Mouse (Mus musculus): ENCODE results near the gene D5Ertd579e. TPM values are rescaled to one million over a fixed set of nuclear protein-coding genes. Genes with fewer than 3 reads are reported as not detected.

Gene D5Ertd579e
- polyA plus RNA-seq, 1 experiment from 2014 or later: 30.2 TPM

DNA sequence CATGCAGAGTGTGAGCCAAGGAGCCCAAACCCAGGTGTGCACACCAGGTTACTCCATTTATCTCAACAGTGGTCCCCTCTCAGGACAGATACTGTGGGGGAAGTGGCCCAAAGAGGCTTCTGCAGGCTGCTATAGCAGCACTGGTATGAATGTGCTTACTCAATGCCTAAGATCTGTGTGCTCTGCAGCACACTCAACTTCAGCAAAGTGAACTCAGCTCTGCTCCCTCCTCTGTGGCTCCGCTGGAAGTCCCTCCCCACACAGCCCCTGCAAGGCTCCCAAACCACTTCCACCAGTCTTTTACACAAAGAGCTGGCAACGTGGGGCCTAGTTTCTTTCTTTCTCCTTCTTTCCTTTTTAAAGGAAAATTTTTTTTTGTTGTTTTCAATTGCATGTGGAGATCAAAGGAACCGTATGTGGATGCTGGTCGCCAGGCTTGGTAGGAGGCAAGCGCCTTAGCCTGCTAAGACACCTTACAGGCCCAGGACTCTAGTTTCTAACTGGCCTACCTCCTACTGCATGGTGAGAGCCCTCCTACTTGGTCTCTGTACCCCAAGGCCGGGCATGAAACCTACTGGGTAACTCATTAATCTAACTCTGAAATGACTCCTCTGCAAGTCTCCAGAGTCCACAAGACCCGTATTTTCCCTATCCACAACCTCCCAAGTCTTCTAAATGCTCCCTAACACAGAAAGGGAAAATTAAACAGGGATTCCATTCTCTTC lies 138.1 kb downstream of the D5Ertd579e start:
- ATAC-seq (no peak), DNase-seq (ENCODE audit: low spot score) (no peak)
- Histone ChIP-seq H3K4me2 (ENCODE audit: low read length) (no peak overlapping the region), H3K4me1 (ENCODE audit: control insufficient read depth, insufficient read depth, low read length) (0 out of 2 replicates have a peak, but pooled peaks cover 5% of the 10 kb centered on the region), H3K9ac (ENCODE audit: low read length) (no peak overlapping the region), H3K9me3 (replicated peaks; ENCODE audit: control insufficient read depth, low read length) (no peaks in the 10 kb centered on the region), H3K36me3 (ENCODE audit: control insufficient read depth, insufficient read depth, low read length) (no peaks in the 10 kb centered on the region), H3K27me3 (replicated peaks; ENCODE audit: control insufficient read depth, insufficient read depth, low read length) (no peaks in the 10 kb centered on the region), H3K4me3 (ENCODE audit: low read depth, low read length) (no peak overlapping the region), H3K27ac (ENCODE audit: low read depth, low read length) (no peak overlapping the region)
- WGBS: 34% methylated on average over 7 of the region's 7 CpGs

DNA sequence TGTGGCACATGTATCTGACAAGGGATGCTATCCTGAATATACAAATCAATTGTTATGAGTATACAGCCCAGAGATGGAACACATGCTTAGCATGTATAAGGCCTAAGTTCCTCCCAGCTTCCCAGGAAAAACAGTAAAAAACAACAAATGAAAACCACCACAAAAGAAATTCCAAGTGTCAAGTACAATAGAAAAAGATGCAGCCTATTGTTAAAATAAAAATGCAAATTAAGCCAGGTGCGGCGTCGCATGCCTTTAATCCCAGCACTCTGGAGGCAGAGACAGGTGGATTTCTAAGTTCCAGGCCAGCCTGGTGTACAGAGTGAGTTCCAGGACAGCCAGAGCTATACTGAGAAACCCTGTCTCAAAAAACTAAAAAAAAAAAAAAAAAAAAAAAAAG lies 138.9 kb downstream of the D5Ertd579e start:
- Histone ChIP-seq H3K9ac (ENCODE audit: low read length) (no peak overlapping the region), H3K36me3 (ENCODE audit: control insufficient read depth, insufficient read depth, low read length) (no peaks in the 10 kb centered on the region), H3K27me3 (replicated peaks; ENCODE audit: control insufficient read depth, insufficient read depth, low read length) (no peaks in the 10 kb centered on the region), H3K4me3 (ENCODE audit: low read depth, low read length) (no peak overlapping the region), H3K27ac (ENCODE audit: low read depth, low read length) (no peak overlapping the region), H3K4me2 (ENCODE audit: low read length) (no peak overlapping the region), H3K4me1 (ENCODE audit: control insufficient read depth, insufficient read depth, low read length) (0 out of 2 replicates have a peak, but pooled peaks cover 5% of the 10 kb centered on the region), H3K9me3 (replicated peaks; ENCODE audit: control insufficient read depth, low read length) (no peaks in the 10 kb centered on the region)
- DNase-seq (ENCODE audit: low spot score) (no peak), ATAC-seq (no peak)
- 67% methylated on average over 3 of the region's 3 CpGs for WGBS

DNA sequence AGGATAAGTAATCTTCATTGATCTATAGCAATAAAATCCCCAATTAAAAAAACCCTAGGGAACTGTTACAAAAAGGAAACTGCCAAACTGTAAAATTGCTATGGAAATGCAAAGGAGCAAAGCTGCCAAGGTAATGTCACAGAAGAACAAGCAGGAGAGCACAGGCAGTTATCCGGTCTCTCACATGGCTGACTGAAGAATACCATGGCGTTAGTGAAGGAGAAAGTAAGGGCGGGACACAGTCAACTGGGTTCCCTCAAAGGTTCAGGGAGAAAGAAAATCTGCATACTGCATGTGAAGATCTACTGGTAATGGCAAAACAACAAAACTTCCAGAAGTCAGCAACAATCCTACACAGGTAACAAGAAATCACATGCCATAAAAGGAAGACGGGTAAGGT lies 139.5 kb downstream of the D5Ertd579e start:
- H3K9me3 ChIP-seq (replicated peaks; ENCODE audit: control insufficient read depth, low read length): no peaks in the 10 kb centered on the region
- no peaks in the 10 kb centered on the region for H3K27me3 ChIP-seq (replicated peaks; ENCODE audit: control insufficient read depth, insufficient read depth, low read length)
- no peak overlapping the region for H3K27ac ChIP-seq (ENCODE audit: low read depth, low read length)
- ATAC-seq (no peak), DNase-seq (ENCODE audit: low spot score) (no peak)
- no peak overlapping the region for H3K9ac ChIP-seq (ENCODE audit: low read length)
- no peak overlapping the region for H3K4me2 ChIP-seq (ENCODE audit: low read length)
- H3K36me3 ChIP-seq (ENCODE audit: control insufficient read depth, insufficient read depth, low read length): no peaks in the 10 kb centered on the region
- no peak overlapping the region for H3K4me3 ChIP-seq (ENCODE audit: low read depth, low read length)
- 0 out of 2 replicates have a peak, but pooled peaks cover 5% of the 10 kb centered on the region for H3K4me1 ChIP-seq (ENCODE audit: control insufficient read depth, insufficient read depth, low read length)
- WGBS: 50% methylated on average over 4 of the region's 4 CpGs

DNA sequence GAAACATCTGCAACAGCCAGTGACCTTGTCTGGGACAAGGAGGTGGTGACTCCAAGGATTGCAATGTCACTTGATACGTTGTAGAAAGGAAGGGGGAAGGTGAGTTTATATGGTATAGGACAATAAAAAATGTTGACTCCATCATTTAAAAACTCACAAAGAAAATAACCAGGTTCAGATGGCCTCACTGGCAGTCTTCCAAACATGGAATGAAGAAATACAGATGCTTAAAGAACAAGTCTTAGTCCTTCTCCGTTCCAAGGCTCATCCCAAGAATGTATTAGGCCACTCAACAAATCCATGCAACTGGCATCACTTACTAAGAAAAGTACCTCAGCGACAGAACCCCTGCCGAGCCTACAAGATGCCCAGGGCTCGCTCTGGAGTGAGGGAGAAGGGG lies 141.3 kb downstream of the D5Ertd579e start:
- ATAC-seq (no peak), DNase-seq (ENCODE audit: low spot score) (no peak)
- H3K4me2 ChIP-seq (ENCODE audit: low read length): no peak overlapping the region
- H3K9ac ChIP-seq (ENCODE audit: low read length): no peak overlapping the region
- H3K27ac ChIP-seq (ENCODE audit: low read depth, low read length): no peak overlapping the region
- H3K4me3 ChIP-seq (ENCODE audit: low read depth, low read length): no peak overlapping the region
- 0 out of 2 replicates have a peak, but pooled peaks cover 5% of the 10 kb centered on the region for H3K4me1 ChIP-seq (ENCODE audit: control insufficient read depth, insufficient read depth, low read length)
- H3K36me3 ChIP-seq (ENCODE audit: control insufficient read depth, insufficient read depth, low read length): no peaks in the 10 kb centered on the region
- no peaks in the 10 kb centered on the region for H3K27me3 ChIP-seq (replicated peaks; ENCODE audit: control insufficient read depth, insufficient read depth, low read length)
- no peaks in the 10 kb centered on the region for H3K9me3 ChIP-seq (replicated peaks; ENCODE audit: control insufficient read depth, low read length)
- 76% methylated on average over 5 of the region's 5 CpGs for WGBS

DNA sequence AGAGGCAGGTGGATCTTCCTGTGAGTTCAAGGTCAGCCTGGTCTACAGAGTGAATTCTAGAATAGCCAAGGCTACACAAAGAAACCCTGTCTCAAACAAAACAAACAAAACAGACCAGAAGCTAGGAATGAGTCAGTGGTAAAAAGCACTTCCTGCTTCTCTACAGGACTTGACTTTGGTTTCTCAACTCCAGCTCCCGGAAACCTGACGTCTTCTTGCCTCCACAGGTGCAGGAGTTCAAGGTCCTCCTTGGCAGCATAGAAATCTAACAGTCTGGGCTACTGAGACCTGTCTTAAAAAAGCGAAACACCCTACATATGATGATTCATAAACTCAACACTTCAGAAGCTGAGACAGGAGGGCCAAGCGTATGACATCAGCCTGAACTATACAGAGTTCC lies 141.9 kb downstream of the D5Ertd579e start:
- no peak overlapping the region for H3K4me3 ChIP-seq (ENCODE audit: low read depth, low read length)
- DNase-seq (ENCODE audit: low spot score): no peak
- no peak overlapping the region for H3K9ac ChIP-seq (ENCODE audit: low read length)
- no peaks in the 10 kb centered on the region for H3K36me3 ChIP-seq (ENCODE audit: control insufficient read depth, insufficient read depth, low read length)
- 90% methylated on average over 4 of the region's 4 CpGs for WGBS
- H3K27ac ChIP-seq (ENCODE audit: low read depth, low read length): no peak overlapping the region
- H3K4me2 ChIP-seq (ENCODE audit: low read length): no peak overlapping the region
- H3K9me3 ChIP-seq (replicated peaks; ENCODE audit: control insufficient read depth, low read length): no peaks in the 10 kb centered on the region
- 0 out of 2 replicates have a peak, but pooled peaks cover 5% of the 10 kb centered on the region for H3K4me1 ChIP-seq (ENCODE audit: control insufficient read depth, insufficient read depth, low read length)
- H3K27me3 ChIP-seq (replicated peaks; ENCODE audit: control insufficient read depth, insufficient read depth, low read length): no peaks in the 10 kb centered on the region
- ATAC-seq: no peak

DNA sequence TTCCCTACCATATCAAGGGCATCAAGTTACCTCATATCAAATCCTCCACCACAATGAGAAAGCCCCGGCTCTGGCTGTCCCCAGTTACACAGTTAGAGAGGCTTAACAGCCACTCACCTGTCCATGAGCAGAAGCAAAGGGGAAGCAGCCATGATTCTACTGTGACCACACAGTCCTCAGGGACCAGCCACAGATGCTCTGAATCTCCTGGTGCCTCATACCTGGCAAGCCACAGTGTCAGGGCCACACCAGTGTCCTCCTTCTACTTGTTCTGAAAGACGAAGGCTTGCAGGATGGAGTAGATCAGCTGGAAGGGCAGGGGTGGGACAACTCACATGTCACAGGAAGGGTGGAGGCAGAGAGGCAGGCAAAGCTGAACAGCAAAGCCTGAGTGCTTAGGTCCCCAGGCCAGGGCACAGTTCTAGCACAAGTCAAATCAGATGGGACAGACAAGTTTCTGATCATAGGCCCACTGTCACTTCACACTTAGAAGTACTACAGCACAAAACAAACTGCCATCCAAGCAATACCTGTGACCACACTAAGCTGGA lies 142.7 kb downstream of the D5Ertd579e start:
- Histone ChIP-seq H3K9ac (ENCODE audit: low read length) (no peak overlapping the region), H3K4me3 (ENCODE audit: low read depth, low read length) (no peak overlapping the region), H3K27ac (ENCODE audit: low read depth, low read length) (no peak overlapping the region), H3K4me1 (ENCODE audit: control insufficient read depth, insufficient read depth, low read length) (0 out of 2 replicates have a peak, but pooled peaks cover 5% of the 10 kb centered on the region), H3K4me2 (ENCODE audit: low read length) (no peak overlapping the region), H3K36me3 (ENCODE audit: control insufficient read depth, insufficient read depth, low read length) (no peaks in the 10 kb centered on the region), H3K27me3 (replicated peaks; ENCODE audit: control insufficient read depth, insufficient read depth, low read length) (no peaks in the 10 kb centered on the region), H3K9me3 (replicated peaks; ENCODE audit: control insufficient read depth, low read length) (no peaks in the 10 kb centered on the region)
- ATAC-seq (no peak), DNase-seq (ENCODE audit: low spot score) (no peak)
- WGBS: 79% methylated on average over 2 of the region's 2 CpGs

DNA sequence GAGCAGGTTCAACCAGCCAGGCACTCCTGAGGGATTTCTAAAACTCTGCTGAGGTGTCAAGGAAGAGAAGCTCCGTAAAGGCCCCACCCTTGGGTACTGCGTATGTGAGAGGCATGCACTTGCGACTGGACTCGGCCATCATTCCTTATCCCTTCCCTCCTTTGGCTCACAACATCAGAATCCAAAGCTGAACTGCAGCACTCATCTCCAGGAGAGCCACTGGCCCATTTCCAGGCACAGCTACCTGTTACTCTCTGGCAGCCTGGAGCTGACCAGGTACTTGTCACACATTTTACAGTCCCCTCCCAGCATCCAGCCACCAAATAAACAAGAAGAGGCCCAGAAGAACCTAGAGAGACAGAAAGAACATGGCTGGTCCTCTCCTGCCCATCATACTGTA lies 143.4 kb downstream of the D5Ertd579e start:
- H3K27ac ChIP-seq (ENCODE audit: low read depth, low read length): no peak overlapping the region
- 98% methylated on average over 4 of the region's 4 CpGs for WGBS
- no peak overlapping the region for H3K4me3 ChIP-seq (ENCODE audit: low read depth, low read length)
- DNase-seq (ENCODE audit: low spot score) (no peak), ATAC-seq (no peak)
- H3K9ac ChIP-seq (ENCODE audit: low read length): no peak overlapping the region
- H3K9me3 ChIP-seq (replicated peaks; ENCODE audit: control insufficient read depth, low read length): no peaks in the 10 kb centered on the region
- no peak overlapping the region for H3K4me2 ChIP-seq (ENCODE audit: low read length)
- 0 out of 2 replicates have a peak, but pooled peaks cover 2% of the 10 kb centered on the region for H3K4me1 ChIP-seq (ENCODE audit: control insufficient read depth, insufficient read depth, low read length)
- H3K27me3 ChIP-seq (replicated peaks; ENCODE audit: control insufficient read depth, insufficient read depth, low read length): no peaks in the 10 kb centered on the region
- H3K36me3 ChIP-seq (ENCODE audit: control insufficient read depth, insufficient read depth, low read length): no peaks in the 10 kb centered on the region

Other genes starting within 250 kb of the D5Ertd579e start
- 53.8 and 58.5 TPM in 2 replicates for gene Grpel1, start 231.0 kb downstream of the D5Ertd579e start, polyA plus RNA-seq (2014; fragmentation: Nextera tagmentation; extraction: Ambion mirVana)
- 4.8 and 5.3 TPM in 2 replicates for gene Tada2b, start 211.7 kb downstream of the D5Ertd579e start, polyA plus RNA-seq (2014; fragmentation: Nextera tagmentation; extraction: Ambion mirVana)
- gene Ccdc96, start 211.4 kb downstream of the D5Ertd579e start, polyA plus RNA-seq (2014; fragmentation: Nextera tagmentation; extraction: Ambion mirVana): 2.5 and 2.8 TPM in 2 replicates
- 92.7 and 114 TPM in 2 replicates for gene Tbc1d14, start 102.7 kb downstream of the D5Ertd579e start, polyA plus RNA-seq (2014; fragmentation: Nextera tagmentation; extraction: Ambion mirVana)
- 23.9 and 27.7 TPM in 2 replicates for gene Bloc1s4, start 52.6 kb upstream of the D5Ertd579e start, polyA plus RNA-seq (2014; fragmentation: Nextera tagmentation; extraction: Ambion mirVana)
- gene Mrfap1, start 100.7 kb upstream of the D5Ertd579e start, polyA plus RNA-seq (2014; fragmentation: Nextera tagmentation; extraction: Ambion mirVana): 394 and 418 TPM in 2 replicates
- gene Man2b2, start 134.6 kb upstream of the D5Ertd579e start, polyA plus RNA-seq (2014; fragmentation: Nextera tagmentation; extraction: Ambion mirVana): 5.7 and 7.4 TPM in 2 replicates
- 17.1 and 23.4 TPM in 2 replicates for gene Ppp2r2c, start 172.5 kb upstream of the D5Ertd579e start, polyA plus RNA-seq (2014; fragmentation: Nextera tagmentation; extraction: Ambion mirVana)